Mouse (Mus musculus) E14TG2a.4 (cell line): ENCODE measurements at regions not wholly inside any gene's neighbourhood (a gene's known extent, or its start where the extent isn't known, plus 50 kb on each side); places are given as distances from the start of the nearest gene placed in this dataset.

ENCODE experiments used
- CTCF ChIP-seq: conservative IDR thresholded peaks from 2 replicates; pipeline ENCODE4 v1.5.1; 2014; ENCODE audit warnings: low read length
- NANOG ChIP-seq: IDR thresholded peaks from 2 replicates; pipeline ENCODE4 v1.6.1; 2014; ENCODE audit warnings: borderline replicate concordance, low read length, mixed read lengths
- POU5F1 ChIP-seq: IDR thresholded peaks from 2 replicates; pipeline ENCODE4 v1.6.1; 2014; ENCODE audit warnings: low read length, borderline replicate concordance

DNA sequence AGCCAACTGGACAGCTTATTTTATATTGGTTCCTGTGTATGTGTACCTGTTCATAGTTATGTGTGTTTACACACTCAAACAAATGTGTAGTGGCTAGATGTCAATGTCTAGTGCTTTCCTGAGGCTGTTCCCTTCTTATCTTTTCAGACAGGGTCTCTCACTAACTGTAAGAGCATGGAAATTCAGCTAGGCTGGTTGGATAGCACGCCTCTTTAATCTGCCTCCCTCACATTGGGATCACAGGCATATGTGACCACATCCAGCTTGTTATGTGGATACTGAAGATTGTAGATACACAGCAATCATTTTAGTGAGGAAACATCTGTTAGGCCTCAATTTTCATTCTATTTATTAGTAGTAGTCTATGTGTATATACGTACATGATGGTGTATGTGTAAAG, 261.4 kb downstream of the Tex13c3 start:
- no peak for TF ChIP-seq CTCF
- TF ChIP-seq POU5F1, result no peak
- TF ChIP-seq NANOG, result no peak
